Comparison of ENCODE assay signal across 8 mouse cellular contexts in genomic region chr9:44267319-44268026, GRCm38 (mm10). TPM values are rescaled to one million over a fixed set of nuclear protein-coding genes. Genes with fewer than 3 reads are reported as not detected.
DNase-seq lines count a peak whose midpoint lies in the region; ATAC-seq and TF ChIP-seq lines count a peak whose summit lies in the region.

No protein-coding gene starts in this region.

- CTCF ChIA-PET in Patski (lab: Charles Lee), result interaction anchor here (0.8 to 1.6 kb wide), 4 partner anchors 18 to 142 kb away, joined by 3 to 4 read pairs (median 3); no protein-coding TSS in a partner anchor

- H3K9ac ChIP-seq in forebrain, embryonic 15.5 days (replicated peaks), result peak overlapping the region; percentile 69
- H3K9ac ChIP-seq in stomach, embryonic 15.5 days, result peak overlapping the region; percentile 89

- H3K4me1 ChIP-seq in forebrain, embryonic 15.5 days, result peaks cover 19% of the 10 kb centered on the region
- H3K4me1 ChIP-seq in kidney, adult 2 months (ENCODE audit: control insufficient read depth, insufficient read depth, low read length), result peaks cover 8% of the 10 kb centered on the region; the same call in 1 of the 2 replicates
- H3K4me1 ChIP-seq in stomach, embryonic 15.5 days, result peaks cover 17% of the 10 kb centered on the region; the same call in 1 of the 2 replicates

- TF ChIP-seq CTCF in Patski (IDR thresholded peaks at IDR 0.05), result no peak
- peak; percentile 36 for TF ChIP-seq CTCF in kidney, adult 2 months (conservative IDR thresholded peaks at IDR 0.05; ENCODE audit: insufficient read depth, insufficient read length, low read depth, low read length)

- H3K36me3 ChIP-seq in forebrain, embryonic 15.5 days, result no peaks in the 10 kb centered on the region
- no peaks in the 10 kb centered on the region for H3K36me3 ChIP-seq in kidney, adult 2 months (ENCODE audit: control insufficient read depth, insufficient read depth, low read length)
- H3K36me3 ChIP-seq in stomach, embryonic 15.5 days, result no peaks in the 10 kb centered on the region

- in situ Hi-C loops in Patski (cut with MboI; ENCODE audit: low pct_unique_long_range_greater_than_20kb), result no loop called here

- peak; percentile 40 for TF ChIP-seq POLR2A in kidney, adult 2 months (IDR thresholded peaks at IDR 0.05; ENCODE audit: low read depth, low read length)

- peak overlapping the region; percentile 76 for H3K4me2 ChIP-seq in forebrain, embryonic 15.5 days (replicated peaks)
- peak overlapping the region; percentile 90 for H3K4me2 ChIP-seq in stomach, embryonic 15.5 days

- WGBS in forebrain, embryonic 15.5 days, result 5% methylated on average over 22 of the region's 23 CpGs
- 7% methylated on average over 23 of the region's 23 CpGs for WGBS in kidney, adult 2 months
- 9% methylated on average over 23 of the region's 23 CpGs for WGBS in stomach, embryonic 15.5 days

- peak overlapping the region; percentile 45 for H3K4me3 ChIP-seq in forebrain, embryonic 15.5 days
- H3K4me3 ChIP-seq in kidney, adult 2 months (ENCODE audit: insufficient read depth, low read depth, low read length), result peak overlapping the region; percentile 66
- H3K4me3 ChIP-seq in stomach, embryonic 15.5 days (replicated peaks), result peak overlapping the region; percentile 50

- H3K27me3 ChIP-seq in Patski, result peaks cover 3% of the 10 kb centered on the region
- no peaks in the 10 kb centered on the region for H3K27me3 ChIP-seq in forebrain, embryonic 15.5 days
- H3K27me3 ChIP-seq in kidney, adult 2 months (replicated peaks; ENCODE audit: control insufficient read depth, insufficient read depth, low read length), result no peaks in the 10 kb centered on the region
- H3K27me3 ChIP-seq in stomach, embryonic 15.5 days (replicated peaks), result no peaks in the 10 kb centered on the region

- ATAC-seq in Patski, result peak; percentile 37
- peak; percentile 45 for ATAC-seq in forebrain, embryonic 15.5 days (replicated peaks)
- no peak for ATAC-seq in stomach, embryonic 15.5 days (ENCODE audit: insufficient read depth, low FRiP score, low read depth)

- no peaks in the 10 kb centered on the region for H3K9me3 ChIP-seq in forebrain, embryonic 15.5 days
- no peaks in the 10 kb centered on the region for H3K9me3 ChIP-seq in stomach, embryonic 15.5 days

- peak; percentile 41 to 42 for DNase-seq in cerebellum, postnatal 25 days
- DNase-seq in cerebellum, adult 9-10 months, result no peak
- DNase-seq in Patski (ENCODE audit: low read depth, low spot score), result no peak
- peak; percentile 45 for DNase-seq in kidney, adult 2 months
- DNase-seq in lung, postnatal 10 days, result peak; percentile 44
- no peak for DNase-seq in right cerebral cortex, adult 2 months (ENCODE audit: low spot score in 2 of 2)

- peak overlapping the region; percentile 72 for H3K27ac ChIP-seq in forebrain, embryonic 15.5 days (replicated peaks)
- H3K27ac ChIP-seq in kidney, adult 2 months (ENCODE audit: insufficient read depth, low read depth, low read length), result peak overlapping the region; percentile 72
- H3K27ac ChIP-seq in stomach, embryonic 15.5 days, result peak overlapping the region; percentile 90

- POLR2A ChIA-PET in Patski (lab: Charles Lee), result interaction anchor here (0.6 to 1.3 kb wide), 2 partner anchors 10 to 59 kb away, joined by 4 to 5 read pairs; partner anchors contain the start of gene Dpagt1

RNA-seq across cellular contexts. Expression of gene Nlrx1, which starts 0.9 kb away (rescaled TPM):
- polyA plus RNA-seq in Patski (2021), result 1.3 TPM
- 4.5 and 5.2 TPM in 2 replicates for polyA plus RNA-seq in forebrain, embryonic 15.5 days (2015; fragmentation: Nextera tagmentation; extraction: Ambion mirVana)
- 15.2 and 17.4 TPM in 2 replicates for polyA plus RNA-seq in kidney, adult 2 months (2012; rRNA removed)
- polyA plus RNA-seq in stomach, embryonic 15.5 days (2015; fragmentation: Nextera tagmentation; extraction: Ambion mirVana), result 8.9 TPM in 2 replicates

RNA-seq across cellular contexts. Expression of gene Pdzd3, which starts 16.2 kb away (rescaled TPM):
- 0.03 TPM for polyA plus RNA-seq in Patski (2021)
- polyA plus RNA-seq in forebrain, embryonic 15.5 days (2015; fragmentation: Nextera tagmentation; extraction: Ambion mirVana), result 0.59 and 0.61 TPM in 2 replicates
- 58.0 and 62.5 TPM in 2 replicates for polyA plus RNA-seq in kidney, adult 2 months (2012; rRNA removed)
- 2.5 and 2.9 TPM in 2 replicates for polyA plus RNA-seq in stomach, embryonic 15.5 days (2015; fragmentation: Nextera tagmentation; extraction: Ambion mirVana)

RNA-seq across cellular contexts. Expression of gene Abcg4, which starts 20.9 kb away (rescaled TPM):
- 0.04 TPM for polyA plus RNA-seq in Patski (2021)
- 14.2 and 15.6 TPM in 2 replicates for polyA plus RNA-seq in forebrain, embryonic 15.5 days (2015; fragmentation: Nextera tagmentation; extraction: Ambion mirVana)
- 0.45 and 1.2 TPM in 2 replicates for polyA plus RNA-seq in kidney, adult 2 months (2012; rRNA removed)
- polyA plus RNA-seq in stomach, embryonic 15.5 days (2015; fragmentation: Nextera tagmentation; extraction: Ambion mirVana), result 4.6 and 5.1 TPM in 2 replicates

RNA-seq across cellular contexts. Expression of gene Ccdc153, which starts 27.0 kb away (rescaled TPM):
- not detected for polyA plus RNA-seq in Patski (2021)
- polyA plus RNA-seq in forebrain, embryonic 15.5 days (2015; fragmentation: Nextera tagmentation; extraction: Ambion mirVana), result 0.32 TPM in 1 of 2 replicates, not detected in the other
- not detected in 2 replicates for polyA plus RNA-seq in kidney, adult 2 months (2012; rRNA removed)
- 0.23 TPM in 1 of 2 replicates, not detected in the other for polyA plus RNA-seq in stomach, embryonic 15.5 days (2015; fragmentation: Nextera tagmentation; extraction: Ambion mirVana)

RNA-seq across cellular contexts. Expression of gene Cbl, which starts 33.6 kb away (rescaled TPM):
- polyA plus RNA-seq in Patski (2021), result 20.2 TPM
- 25.7 and 26.4 TPM in 2 replicates for polyA plus RNA-seq in forebrain, embryonic 15.5 days (2015; fragmentation: Nextera tagmentation; extraction: Ambion mirVana)
- polyA plus RNA-seq in kidney, adult 2 months (2012; rRNA removed), result 6.6 and 8.1 TPM in 2 replicates
- polyA plus RNA-seq in stomach, embryonic 15.5 days (2015; fragmentation: Nextera tagmentation; extraction: Ambion mirVana), result 12.4 and 13.6 TPM in 2 replicates

Comparison
In these comparisons a context has a peak if more than half of its experiments do, and no peak if none do; other contexts are left out.
1. DNase-seq: peak in cerebellum, postnatal 25 days (2 of 2), kidney, adult 2 months (single experiment) and lung, postnatal 10 days (single experiment); none in cerebellum, adult 9-10 months (single experiment), Patski (single experiment) and right cerebral cortex, adult 2 months (0 of 2).
2. RNA of gene Pdzd3, which starts 16.2 kb away (polyA plus RNA-seq): 58.0 to 62.5 TPM in kidney, adult 2 months; 2.5 to 2.9 TPM in stomach, embryonic 15.5 days, 0.59 to 0.61 TPM in forebrain, embryonic 15.5 days and 0.03 TPM in Patski (single experiment); every median in the first group is over 10 times any median in the second.
3. Peak in every context shown above with its lines, with median percentiles within 50 percentile points of each other: H3K27ac ChIP-seq and H3K4me3 ChIP-seq.